Mouse (Mus musculus) E14TG2a.4 (cell line): ENCODE measurements around the gene Zbtb20.

ENCODE experiments used
- H3K27me3 ChIP-seq: 2 replicates; pipeline ENCODE4 v1.6.1; 2014; ENCODE audit warnings: low read length, control low read depth; ENCODE audit not compliant: insufficient read depth
- H3K36me3 ChIP-seq: 2 replicates; pipeline ENCODE4 v1.6.1; 2014; ENCODE audit warnings: low read length, control low read depth; ENCODE audit not compliant: insufficient read depth
- H3K4me1 ChIP-seq: replicated peaks from 2 replicates; pipeline ENCODE4 v1.6.1; 2014; ENCODE audit warnings: low read depth, low read length, control low read depth
- H3K4me3 ChIP-seq: replicated peaks from 2 replicates; pipeline ENCODE4 v1.5.1; 2014; ENCODE audit warnings: mild to moderate bottlenecking, low read length
- H3K9me3 ChIP-seq: 2 replicates; pipeline ENCODE4 v1.6.1; 2014; ENCODE audit warnings: low read length, control low read depth
- CTCF ChIP-seq: conservative IDR thresholded peaks from 2 replicates; pipeline ENCODE4 v1.5.1; 2014; ENCODE audit warnings: low read length
- NANOG ChIP-seq: IDR thresholded peaks from 2 replicates; pipeline ENCODE4 v1.6.1; 2014; ENCODE audit warnings: borderline replicate concordance, low read length, mixed read lengths
- POU5F1 ChIP-seq: IDR thresholded peaks from 2 replicates; pipeline ENCODE4 v1.6.1; 2014; ENCODE audit warnings: low read length, borderline replicate concordance

The Zbtb20 gene

GRCm38 (mm10) chr16:43650355-43651080, 774.8 kb downstream of the Zbtb20 start:
- Histone ChIP-seq H3K9me3 (no peaks in the 10 kb centered on the region), H3K27me3 (no peaks in the 10 kb centered on the region), H3K36me3 (no peaks in the 10 kb centered on the region), H3K4me3 (no peak overlapping the region), H3K4me1 (peaks cover 4% of the 10 kb centered on the region)
- TF ChIP-seq NANOG: no peak
- no peak for TF ChIP-seq CTCF
- no peak for TF ChIP-seq POU5F1

- no peak for TF ChIP-seq CTCF
- H3K27me3 ChIP-seq: peaks cover 2% of the 10 kb centered on the region; the same call in 1 of the 2 replicates
- H3K9me3 ChIP-seq: no peaks in the 10 kb centered on the region
- H3K4me1 ChIP-seq: no peaks in the 10 kb centered on the region
- no peaks in the 10 kb centered on the region for H3K36me3 ChIP-seq
- no peak overlapping the region for H3K4me3 ChIP-seq
Observed at GRCm38 (mm10) chr16:43653288-43653687, 777.6 kb downstream of the Zbtb20 start.

GRCm38 (mm10) chr16:43654269-43654668, 778.6 kb downstream of the Zbtb20 start:
- Histone ChIP-seq H3K36me3 (no peaks in the 10 kb centered on the region), H3K9me3 (no peaks in the 10 kb centered on the region), H3K4me3 (no peak overlapping the region), H3K4me1 (no peaks in the 10 kb centered on the region), H3K27me3 (peaks cover 5% of the 10 kb centered on the region; the same call in 1 of the 2 replicates)
- no peak for TF ChIP-seq NANOG
- TF ChIP-seq POU5F1: no peak
- TF ChIP-seq CTCF: no peak

GRCm38 (mm10) chr16:43655183-43655787, 779.6 kb downstream of the Zbtb20 start:
- Histone ChIP-seq H3K27me3 (peaks cover 5% of the 10 kb centered on the region; the same call in 1 of the 2 replicates), H3K4me3 (no peak overlapping the region), H3K4me1 (no peaks in the 10 kb centered on the region), H3K36me3 (no peaks in the 10 kb centered on the region), H3K9me3 (no peaks in the 10 kb centered on the region)
- TF ChIP-seq NANOG: no peak
- TF ChIP-seq POU5F1: no peak
- TF ChIP-seq CTCF: no peak

GRCm38 (mm10) chr16:43661576-43661975, 785.9 kb downstream of the Zbtb20 start:
- Histone ChIP-seq H3K4me3 (no peak overlapping the region), H3K27me3 (peaks cover 5% of the 10 kb centered on the region; the same call in 1 of the 2 replicates), H3K36me3 (no peaks in the 10 kb centered on the region), H3K9me3 (no peaks in the 10 kb centered on the region), H3K4me1 (peaks cover 7% of the 10 kb centered on the region)
- TF ChIP-seq CTCF (no peak), NANOG (no peak), POU5F1 (no peak)

GRCm38 (mm10) chr16:43662124-43663004, 786.7 kb downstream of the Zbtb20 start:
- Histone ChIP-seq H3K9me3 (no peaks in the 10 kb centered on the region), H3K4me1 (peaks cover 11% of the 10 kb centered on the region), H3K27me3 (peaks cover 5% of the 10 kb centered on the region; the same call in 1 of the 2 replicates), H3K36me3 (no peaks in the 10 kb centered on the region), H3K4me3 (no peak overlapping the region)
- no peak for TF ChIP-seq NANOG
- no peak for TF ChIP-seq CTCF
- TF ChIP-seq POU5F1: no peak

GRCm38 (mm10) chr16:43663978-43664579, 788.4 kb downstream of the Zbtb20 start, which contains the start of gene Tigit:
TSS of gene Tigit (minus strand) at chr16:43664146.
- Histone ChIP-seq H3K36me3 (no peaks in the 10 kb centered on the region), H3K4me1 (peaks cover 11% of the 10 kb centered on the region), H3K4me3 (no peak within 1 kb of the TSS), H3K27me3 (peaks cover 2% of the 10 kb centered on the region; the same call in 1 of the 2 replicates), H3K9me3 (no peaks in the 10 kb centered on the region)
- TF ChIP-seq POU5F1 (no peak), CTCF (no peak), NANOG (no peak)

GRCm38 (mm10) chr16:43664861-43665260, 789.2 kb downstream of the Zbtb20 start:
- H3K4me3 ChIP-seq: no peak overlapping the region
- H3K27me3 ChIP-seq: no peaks in the 10 kb centered on the region
- no peak for TF ChIP-seq NANOG
- TF ChIP-seq POU5F1: no peak
- TF ChIP-seq CTCF: no peak
- H3K9me3 ChIP-seq: no peaks in the 10 kb centered on the region
- peaks cover 11% of the 10 kb centered on the region for H3K4me1 ChIP-seq
- no peaks in the 10 kb centered on the region for H3K36me3 ChIP-seq
